Mouse (Mus musculus) forebrain, embryonic 15.5 days (tissue): Measurements from ENCODE around the gene Gm10337. TPM values are rescaled to one million over a fixed set of nuclear protein-coding genes. Genes with fewer than 3 reads are reported as not detected.

Experiments
- ATAC-seq: fragments of 200-750 bp; cut with Nextera tagmentation; replicated peaks from 2 replicates; pipeline ENCODE4 v1.8.0; 2017; ENCODE audit warnings: mild to moderate bottlenecking, moderate TSS enrichment, moderate library complexity
- H3K27ac ChIP-seq: fragments of 300-500 bp; sonication (generic); replicated peaks from 2 replicates; pipeline ENCODE4 v1.5.1; 2015; ENCODE audit warnings: mild to moderate bottlenecking, inconsistent platforms
- H3K27me3 ChIP-seq: fragments of 300-500 bp; sonication (generic); 2 replicates; pipeline ENCODE4 v1.6.1; 2015; ENCODE audit warnings: inconsistent platforms
- H3K36me3 ChIP-seq: fragments of 300-500 bp; sonication (generic); 2 replicates; pipeline ENCODE4 v1.6.1; 2015; ENCODE audit warnings: mild to moderate bottlenecking, inconsistent platforms
- H3K4me1 ChIP-seq: fragments of 300-500 bp; sonication (generic); 2 replicates; pipeline ENCODE4 v1.6.1; 2015; ENCODE audit warnings: inconsistent platforms
- H3K4me2 ChIP-seq: fragments of 300-500 bp; sonication (generic); replicated peaks from 2 replicates; pipeline ENCODE4 v1.6.1; 2015; ENCODE audit warnings: mild to moderate bottlenecking, inconsistent platforms
- H3K4me3 ChIP-seq: fragments of 300-500 bp; sonication (generic); 2 replicates; pipeline ENCODE4 v1.5.1; 2015; ENCODE audit warnings: mild to moderate bottlenecking, inconsistent platforms
- H3K9ac ChIP-seq: fragments of 300-500 bp; sonication (generic); replicated peaks from 2 replicates; pipeline ENCODE4 v1.6.1; 2015; ENCODE audit warnings: mild to moderate bottlenecking, inconsistent platforms
- H3K9me3 ChIP-seq: fragments of 300-500 bp; sonication (generic); 2 replicates; pipeline ENCODE4 v1.6.1; 2016; ENCODE audit warnings: inconsistent platforms
- WGBS: fragments of 180-500 bp; shearing (Covaris S2); methylation state at CpG from one replicate; pipeline ENCODE4 v1.1.7; 2015; ENCODE audit warnings: mixed read lengths; 5-methylcytosine and 5-hydroxymethylcytosine counted together
- polyA plus RNA-seq: library from polyadenylated mRNA; unstranded; fragments of >200 nt; fragmentation: Nextera tagmentation; extraction: Ambion mirVana; gene quantifications from 2 replicates; pipeline ENCODE4 v1.2.1, GENCODE M21; 2015

Gene Gm10337
- polyA plus RNA-seq, 1 experiment from 2014 or later, result 6.0 TPM

DNA sequence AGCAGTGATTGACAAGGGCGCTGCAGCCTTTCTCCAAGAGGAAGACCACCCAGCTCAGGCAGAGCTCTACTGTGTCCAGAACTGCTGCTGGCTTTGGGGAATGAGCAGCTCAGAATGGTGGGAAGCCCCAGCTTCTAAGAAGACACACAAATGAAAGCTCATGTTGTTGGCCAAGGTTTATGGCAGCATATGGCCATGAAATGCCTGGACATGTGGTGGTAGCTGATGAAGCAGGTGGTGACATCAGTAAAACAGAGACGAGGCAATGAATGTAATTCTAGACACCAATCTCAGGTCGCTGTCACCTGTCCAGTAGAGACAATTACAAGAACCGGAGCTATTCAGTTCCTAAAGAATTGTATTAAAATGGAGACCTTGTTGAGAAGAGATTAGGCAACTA lies 41.3 kb downstream of the Gm10337 start:
- Histone ChIP-seq H3K9me3 (no peaks in the 10 kb centered on the region), H3K9ac (no peak overlapping the region), H3K27ac (peak overlapping the region; percentile 51), H3K4me1 (peaks cover 15% of the 10 kb centered on the region), H3K4me2 (no peak overlapping the region), H3K36me3 (peaks cover 49% of the 10 kb centered on the region), H3K27me3 (no peaks in the 10 kb centered on the region), H3K4me3 (no peak overlapping the region)
- WGBS, result 72% methylated on average over 4 of the region's 4 CpGs
- no peak for ATAC-seq

GRCm38 (mm10) chr15:102546246-102546645 lies 42.7 kb downstream of the Gm10337 start:
- 80% methylated on average over 3 of the region's 3 CpGs for WGBS
- Histone ChIP-seq H3K9me3 (no peaks in the 10 kb centered on the region), H3K4me1 (peaks cover 15% of the 10 kb centered on the region), H3K4me3 (no peak overlapping the region), H3K9ac (no peak overlapping the region), H3K27ac (peak overlapping the region; percentile 89), H3K27me3 (no peaks in the 10 kb centered on the region), H3K4me2 (no peak overlapping the region), H3K36me3 (peaks cover 38% of the 10 kb centered on the region)
- ATAC-seq, result peak; percentile 24; the same call in 1 of the 2 replicates

- Histone ChIP-seq H3K4me3 (no peak overlapping the region), H3K27ac (peak overlapping the region; percentile 89), H3K27me3 (no peaks in the 10 kb centered on the region), H3K9ac (no peak overlapping the region), H3K4me2 (no peak overlapping the region), H3K9me3 (no peaks in the 10 kb centered on the region), H3K36me3 (peaks cover 42% of the 10 kb centered on the region), H3K4me1 (peaks cover 15% of the 10 kb centered on the region)
- WGBS, result 62% methylated on average over 3 of the region's 3 CpGs
- ATAC-seq, result peak; percentile 89
These were observed 43.3 kb downstream of the Gm10337 start for GRCm38 (mm10) chr15:102546677-102547427.

DNA sequence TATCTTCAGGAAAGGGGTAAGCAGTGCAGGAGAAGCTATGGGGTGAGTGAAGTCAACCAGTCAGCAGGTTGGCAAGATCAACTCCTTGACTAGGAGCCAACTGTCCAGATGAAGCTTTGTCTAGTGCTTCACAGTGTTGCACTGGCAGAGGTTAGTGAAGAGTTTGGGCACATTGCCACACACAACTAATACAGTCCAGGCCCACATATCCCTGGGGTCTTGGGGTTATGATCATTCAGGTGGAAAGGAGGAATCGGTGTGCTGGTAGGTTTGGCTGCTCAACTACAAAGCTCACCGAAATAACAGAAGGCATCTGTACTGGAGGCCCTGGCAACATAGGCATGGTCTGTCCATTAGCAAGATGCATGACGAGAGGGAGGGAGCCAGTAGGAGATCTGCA lies 44.0 kb downstream of the Gm10337 start:
- H3K9ac ChIP-seq, result no peak overlapping the region
- H3K4me2 ChIP-seq, result no peak overlapping the region
- H3K27ac ChIP-seq, result peak overlapping the region; percentile 89
- H3K27me3 ChIP-seq, result no peaks in the 10 kb centered on the region
- H3K9me3 ChIP-seq, result no peaks in the 10 kb centered on the region
- no peak overlapping the region for H3K4me3 ChIP-seq
- H3K36me3 ChIP-seq, result peaks cover 43% of the 10 kb centered on the region
- ATAC-seq, result peak; percentile 71
- WGBS, result 54% methylated on average over 3 of the region's 3 CpGs
- peaks cover 15% of the 10 kb centered on the region for H3K4me1 ChIP-seq

DNA sequence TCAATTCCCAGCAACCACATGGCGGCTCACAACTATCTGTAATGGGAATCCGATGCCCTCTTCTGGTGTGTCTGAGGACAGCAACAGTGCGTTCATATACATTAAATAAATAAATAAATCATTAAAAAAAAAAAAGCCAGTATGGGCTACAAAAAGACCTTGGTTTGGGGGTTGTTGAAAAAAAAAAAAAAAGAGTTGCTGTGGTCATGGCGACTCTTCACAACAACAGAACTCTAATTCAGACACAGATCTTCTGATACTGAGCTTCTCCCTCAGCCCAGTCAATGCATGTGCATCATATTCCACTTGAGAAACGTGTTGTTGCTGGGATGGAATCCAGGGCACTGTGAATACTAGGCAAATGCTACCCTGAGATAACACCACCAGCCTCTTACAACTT lies 49.1 kb downstream of the Gm10337 start:
- Histone ChIP-seq H3K4me3 (no peak overlapping the region), H3K9ac (no peak overlapping the region), H3K9me3 (no peaks in the 10 kb centered on the region), H3K4me2 (no peak overlapping the region), H3K27ac (no peak overlapping the region), H3K36me3 (peaks cover 43% of the 10 kb centered on the region), H3K27me3 (no peaks in the 10 kb centered on the region), H3K4me1 (peaks cover under 1% of the 10 kb centered on the region; the same call in 1 of the 2 replicates)
- ATAC-seq, result no peak
- WGBS, result 94% methylated on average over 5 of the region's 5 CpGs

Other genes with a start within 250 kb of the Gm10337 start
- 5.9 and 6.2 TPM in 2 replicates for gene Rarg, start 246.2 kb upstream of the Gm10337 start, polyA plus RNA-seq
- gene Gm9918, start 233.2 kb upstream of the Gm10337 start, polyA plus RNA-seq, result not detected in 2 replicates
- gene Mfsd5, start 224.3 kb upstream of the Gm10337 start, polyA plus RNA-seq, result 50.1 and 51.5 TPM in 2 replicates
- 10.2 and 15.2 TPM in 2 replicates for gene Espl1, start 207.5 kb upstream of the Gm10337 start, polyA plus RNA-seq
- 467 and 474 TPM in 2 replicates for gene Pfdn5, start 177.6 kb upstream of the Gm10337 start, polyA plus RNA-seq
- gene Myg1, start 172.0 kb upstream of the Gm10337 start, polyA plus RNA-seq, result 98.2 and 108 TPM in 2 replicates
- 42.6 and 44.9 TPM in 2 replicates for gene Aaas, start 153.0 kb upstream of the Gm10337 start, polyA plus RNA-seq
- 0.36 and 0.40 TPM in 2 replicates for gene Sp7, start 136.5 kb upstream of the Gm10337 start, polyA plus RNA-seq
- 5.4 and 5.6 TPM in 2 replicates for gene Sp1, start 97.6 kb upstream of the Gm10337 start, polyA plus RNA-seq
- gene Amhr2, start 58.4 kb upstream of the Gm10337 start, polyA plus RNA-seq, result 0.15 and 0.83 TPM in 2 replicates
- gene Prr13, start 44.7 kb upstream of the Gm10337 start, polyA plus RNA-seq, result 85.8 and 89.1 TPM in 2 replicates
- gene Pcbp2, start 33.2 kb upstream of the Gm10337 start, polyA plus RNA-seq, result 155 and 161 TPM in 2 replicates
- 55.3 and 55.9 TPM in 2 replicates for gene Map3k12, start 13.3 kb downstream of the Gm10337 start, polyA plus RNA-seq
- gene Tarbp2, start 14.5 kb downstream of the Gm10337 start, polyA plus RNA-seq, result 102 and 103 TPM in 2 replicates
- gene Npff, start 21.2 kb downstream of the Gm10337 start, polyA plus RNA-seq, result 2.4 and 2.5 TPM in 2 replicates
- not detected in 2 replicates for gene Gm28047, start 121.3 kb downstream of the Gm10337 start, polyA plus RNA-seq
- gene Atf7, start 121.7 kb downstream of the Gm10337 start, polyA plus RNA-seq, result 24.6 and 25.1 TPM in 2 replicates
- gene Atp5g2, start 168.6 kb downstream of the Gm10337 start, polyA plus RNA-seq, result 56.8 and 62.4 TPM in 2 replicates
- gene Calcoco1, start 218.5 kb downstream of the Gm10337 start, polyA plus RNA-seq, result 72.1 and 74.5 TPM in 2 replicates